Mouse (Mus musculus) myocyte (in vitro differentiated cells): ENCODE data around the gene Per1. TPM values are rescaled to one million over a fixed set of nuclear protein-coding genes. Genes with fewer than 3 reads are reported as not detected.

ENCODE experiments used
- H3K27me3 ChIP-seq: one replicate; pipeline ENCODE4 v1.6.1; 2011; ENCODE audit not compliant: control insufficient read depth, insufficient read depth, insufficient read length
- H3K36me3 ChIP-seq: one replicate; pipeline ENCODE4 v1.6.1; 2011; ENCODE audit not compliant: control insufficient read depth, insufficient read depth
- H3K4me2 ChIP-seq: one replicate; pipeline ENCODE4 v1.6.1; 2011; ENCODE audit warnings: low read depth, control low read depth
- H3K4me3 ChIP-seq: one replicate; pipeline ENCODE4 v1.5.1; 2011; ENCODE audit warnings: mild to moderate bottlenecking, control low read depth, moderate library complexity
- H3K79me2 ChIP-seq: one replicate; pipeline ENCODE4 v1.6.1; 2011; ENCODE audit not compliant: control insufficient read depth, insufficient read depth
- H3ac ChIP-seq: one replicate; pipeline ENCODE4 v1.6.1; 2011; ENCODE audit not compliant: control insufficient read depth, insufficient read length
- CEBPB ChIP-seq: IDR thresholded peaks from 2 replicates; pipeline ENCODE4 v1.6.1; 2011; ENCODE audit warnings: mild to moderate bottlenecking, moderate library complexity; ENCODE audit not compliant: poor library complexity, insufficient read depth, severe bottlenecking
- E2F4 ChIP-seq: IDR thresholded peaks from one replicate; pipeline ENCODE4 v1.6.1; 2011; ENCODE audit warnings: mild to moderate bottlenecking, control low read depth, moderate library complexity; ENCODE audit not compliant: insufficient read depth
- MAX ChIP-seq: IDR thresholded peaks from one replicate; pipeline ENCODE4 v1.6.1; 2011; ENCODE audit warnings: low read depth, mild to moderate bottlenecking, control low read depth
- MYOD1 ChIP-seq, 3 experiments: IDR thresholded peaks; one replicate each; pipeline ENCODE4 v1.6.1; 2011; ENCODE audit warnings: control low read depth in 2 of 3, low read depth in 2 of 3, mild to moderate bottlenecking in 2 of 3, moderate library complexity in 1 of 3; ENCODE audit not compliant: insufficient read length in 2 of 3, control insufficient read depth in 1 of 3
- MYOG ChIP-seq, 3 experiments: IDR thresholded peaks; one replicate each; pipeline ENCODE4 v1.6.1; 2011; ENCODE audit warnings: control low read depth in 2 of 3, low read depth in 2 of 3, mild to moderate bottlenecking in 2 of 3; ENCODE audit not compliant: insufficient read length in 2 of 3, control insufficient read depth in 1 of 3, insufficient read depth in 1 of 3
- POLR2A ChIP-seq: IDR thresholded peaks from one replicate; pipeline ENCODE4 v1.6.1; 2011; ENCODE audit warnings: low read depth, mild to moderate bottlenecking, control low read depth, moderate library complexity; ENCODE audit not compliant: insufficient read length
- POLR2AphosphoS2 ChIP-seq: IDR thresholded peaks from one replicate; pipeline ENCODE4 v1.6.1; 2011; ENCODE audit warnings: low read depth, control low read depth; ENCODE audit not compliant: insufficient read length
- REST ChIP-seq: IDR thresholded peaks from one replicate; pipeline ENCODE4 v1.6.1; 2011; ENCODE audit warnings: mild to moderate bottlenecking, control low read depth, moderate library complexity; ENCODE audit not compliant: insufficient read depth, insufficient read length
- SRF ChIP-seq: IDR thresholded peaks from one replicate; pipeline ENCODE4 v1.6.1; 2011; ENCODE audit warnings: low read depth; ENCODE audit not compliant: control insufficient read depth, insufficient read length
- TCF12 ChIP-seq: IDR thresholded peaks from one replicate; pipeline ENCODE4 v1.6.1; 2011; ENCODE audit warnings: mild to moderate bottlenecking, control low read depth; ENCODE audit not compliant: poor library complexity, insufficient read depth, severe bottlenecking
- TCF3 ChIP-seq: IDR thresholded peaks from one replicate; pipeline ENCODE4 v1.6.1; 2011; ENCODE audit warnings: low read depth, control low read depth; ENCODE audit not compliant: insufficient read length
- USF1 ChIP-seq: IDR thresholded peaks from one replicate; pipeline ENCODE4 v1.6.1; 2011; ENCODE audit warnings: low read depth, mild to moderate bottlenecking, control low read depth, moderate library complexity
- polyA plus RNA-seq: library from polyadenylated mRNA; unstranded; fragments of >200 nt; fragmentation: generic; extraction: Trizol; gene quantifications from one replicate; pipeline ENCODE4 v1.2.1, GENCODE M21; 2012; ENCODE audit warnings: missing spikeins

Gene Per1
- polyA plus RNA-seq, 1 experiment = 8.9 TPM

DNA sequence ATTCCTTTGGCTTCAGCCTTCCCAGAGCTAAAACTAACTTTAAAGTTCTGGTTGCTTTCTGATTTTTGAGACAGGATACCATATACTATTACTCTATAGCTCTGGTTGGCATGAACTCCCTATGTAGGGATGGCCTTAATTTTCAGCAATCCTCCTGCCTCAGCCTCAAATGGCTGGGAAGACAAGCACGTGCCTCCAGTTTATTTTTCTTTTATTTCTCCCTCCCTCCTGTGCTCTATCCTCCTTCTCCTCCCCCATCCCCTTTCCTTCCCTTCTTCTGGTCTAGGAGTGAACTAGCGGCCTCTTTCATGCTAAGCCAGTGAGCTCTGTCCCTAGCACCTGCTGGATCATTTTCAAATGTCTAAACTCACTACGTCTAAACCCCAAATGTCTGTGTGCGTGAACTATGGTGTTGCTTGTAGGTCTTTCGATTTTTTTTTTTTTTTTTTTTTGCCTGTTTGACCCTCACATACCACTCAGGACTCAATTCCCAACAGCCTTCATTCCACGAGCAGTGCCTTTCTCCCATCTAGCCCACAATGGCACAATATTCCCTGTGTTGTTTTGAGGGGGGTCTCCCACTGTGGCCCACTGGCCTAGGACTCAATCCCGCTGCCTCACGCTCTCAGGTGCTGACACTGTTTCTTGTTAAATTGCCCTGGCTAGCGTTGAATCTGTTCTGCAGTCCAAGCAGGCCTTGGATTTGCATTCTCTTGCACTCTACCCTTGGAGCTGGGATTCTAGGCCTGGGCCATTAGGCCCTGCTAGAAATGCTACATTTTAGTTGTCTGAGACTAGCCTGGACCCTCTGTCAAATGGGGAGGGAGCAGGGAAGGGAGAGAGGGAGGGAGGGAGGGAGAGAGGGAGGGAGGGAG lies 30.5 kb upstream of the Per1 start:
- no peak for TF ChIP-seq MAX
- no peak for TF ChIP-seq CEBPB
- no peak for TF ChIP-seq TCF12
- no peak for TF ChIP-seq USF1
- TF ChIP-seq SRF = no peak
- no peak for TF ChIP-seq MYOD1 (IDR thresholded peaks at IDR 0.05; ENCODE audit: control insufficient read depth in 1 of 3, insufficient read length in 2 of 3, low read depth in 2 of 3)
- no peak for TF ChIP-seq E2F4
- H3K79me2 ChIP-seq = peaks cover 10% of the 10 kb centered on the region
- no peaks in the 10 kb centered on the region for H3K27me3 ChIP-seq
- peak overlapping the region; percentile 86 for H3K4me2 ChIP-seq
- H3K4me3 ChIP-seq = peak overlapping the region; percentile 66
- H3K36me3 ChIP-seq = no peaks in the 10 kb centered on the region
- H3ac ChIP-seq = peak overlapping the region; percentile 18

DNA sequence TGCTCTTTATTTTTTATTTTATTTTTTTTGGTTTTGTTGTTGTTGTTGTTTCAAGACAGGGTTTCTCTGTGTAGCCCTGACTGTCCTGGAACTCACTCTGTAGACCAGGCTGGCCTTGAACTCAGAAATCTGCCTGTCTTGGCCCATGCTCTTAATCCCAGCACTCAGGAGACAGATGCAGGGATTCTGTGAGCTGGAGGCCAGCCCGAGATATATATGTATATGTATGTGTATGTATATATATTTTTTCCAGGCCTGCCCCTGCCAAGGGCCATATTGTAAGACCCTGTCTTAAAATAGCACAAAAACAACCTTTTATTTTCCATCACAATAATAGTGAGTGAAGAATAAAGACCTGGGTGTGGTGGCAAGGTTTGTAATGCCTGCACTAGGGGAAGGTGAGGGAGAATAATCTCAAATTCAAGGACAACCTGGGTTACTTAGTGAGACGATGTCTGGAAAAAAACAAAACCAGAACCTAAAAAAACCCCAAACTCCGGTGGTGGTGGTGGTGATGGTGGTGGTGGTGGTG lies 29.6 kb upstream of the Per1 start:
- Histone ChIP-seq H3K79me2 (peaks cover 10% of the 10 kb centered on the region), H3ac (no peak overlapping the region), H3K36me3 (no peaks in the 10 kb centered on the region), H3K27me3 (no peaks in the 10 kb centered on the region), H3K4me3 (no peak overlapping the region), H3K4me2 (no peak overlapping the region)
- TF ChIP-seq TCF12 (no peak), SRF (no peak), E2F4 (no peak), CEBPB (no peak), TCF3 (no peak), MAX (no peak), POLR2AphosphoS2 (no peak), REST (no peak), POLR2A (no peak), MYOG (IDR thresholded peaks at IDR 0.05; ENCODE audit: control insufficient read depth in 1 of 3, insufficient read depth in 1 of 3, insufficient read length in 2 of 3, low read depth in 2 of 3) (no peak), MYOD1 (IDR thresholded peaks at IDR 0.05; ENCODE audit: control insufficient read depth in 1 of 3, insufficient read length in 2 of 3, low read depth in 2 of 3) (no peak), USF1 (no peak)

GRCm38 (mm10) chr11:69066163-69066861 lies 28.7 kb upstream of the Per1 start:
- peak overlapping the region; percentile 43 for H3K4me2 ChIP-seq
- peaks cover 6% of the 10 kb centered on the region for H3K79me2 ChIP-seq
- no peaks in the 10 kb centered on the region for H3K36me3 ChIP-seq
- TF ChIP-seq TCF3 (no peak), MAX (no peak), POLR2AphosphoS2 (no peak), POLR2A (no peak), REST (no peak), MYOD1 (IDR thresholded peaks at IDR 0.05; ENCODE audit: control insufficient read depth in 1 of 3, insufficient read length in 2 of 3, low read depth in 2 of 3) (no peak), USF1 (no peak), E2F4 (no peak), TCF12 (no peak), CEBPB (no peak), SRF (no peak), MYOG (IDR thresholded peaks at IDR 0.05; ENCODE audit: control insufficient read depth in 1 of 3, insufficient read depth in 1 of 3, insufficient read length in 2 of 3, low read depth in 2 of 3) (no peak)
- H3K27me3 ChIP-seq = no peaks in the 10 kb centered on the region
- no peak overlapping the region for H3K4me3 ChIP-seq
- H3ac ChIP-seq = no peak overlapping the region

GRCm38 (mm10) chr11:69066956-69067355 lies 28.1 kb upstream of the Per1 start:
- TF ChIP-seq TCF3 (no peak), CEBPB (no peak), TCF12 (no peak), REST (no peak), MYOG (IDR thresholded peaks at IDR 0.05; ENCODE audit: control insufficient read depth in 1 of 3, insufficient read depth in 1 of 3, insufficient read length in 2 of 3, low read depth in 2 of 3) (no peak), SRF (no peak), USF1 (no peak)
- Histone ChIP-seq H3K79me2 (no peaks in the 10 kb centered on the region), H3ac (no peak overlapping the region), H3K4me2 (peak overlapping the region; percentile 62), H3K27me3 (no peaks in the 10 kb centered on the region), H3K36me3 (no peaks in the 10 kb centered on the region), H3K4me3 (no peak overlapping the region)
